Mouse (Mus musculus): Measurements from ENCODE around the gene Ptprd. TPM values are rescaled to one million over a fixed set of nuclear protein-coding genes. Genes with fewer than 3 reads are reported as not detected.

Gene Ptprd
- polyA plus RNA-seq, 1 experiment from 2014 or later = 5.6 TPM

GRCm38 (mm10) chr4:76566006-76566405, 1645.8 kb downstream of the Ptprd start:
- no peak overlapping the region for H3K4me3 ChIP-seq (ENCODE audit: low read depth, low read length)
- H3K9me3 ChIP-seq (ENCODE audit: control insufficient read depth, low read length) = no peaks in the 10 kb centered on the region
- no peak overlapping the region for H3K27ac ChIP-seq (replicated peaks)
- no peak overlapping the region for H3K4me2 ChIP-seq (replicated peaks; ENCODE audit: low read depth)
- H3K4me1 ChIP-seq (replicated peaks; ENCODE audit: control insufficient read depth, insufficient read depth) = no peaks in the 10 kb centered on the region
- H3K36me3 ChIP-seq (ENCODE audit: control insufficient read depth, insufficient read depth, low read length) = no peaks in the 10 kb centered on the region
- TF ChIP-seq EP300 (optimal IDR thresholded peaks at IDR 0.05) (no peak), CTCF (IDR thresholded peaks at IDR 0.05; ENCODE audit: low read depth) (no peak)
- DNase-seq (ENCODE audit: low spot score) = no peak
- H3K27me3 ChIP-seq (ENCODE audit: control insufficient read depth, insufficient read depth, low read length) = no peaks in the 10 kb centered on the region
- no peak for ATAC-seq (ENCODE audit: low FRiP score, low TSS enrichment)
- H3K9ac ChIP-seq (ENCODE audit: low read length) = no peak overlapping the region

- H3K9me3 ChIP-seq (ENCODE audit: control insufficient read depth, low read length) = no peaks in the 10 kb centered on the region
- DNase-seq (ENCODE audit: low spot score) = no peak
- TF ChIP-seq EP300 (optimal IDR thresholded peaks at IDR 0.05) (no peak), CTCF (IDR thresholded peaks at IDR 0.05; ENCODE audit: low read depth) (no peak)
Observed at GRCm38 (mm10) chr4:76541769-76542168, 1670.0 kb downstream of the Ptprd start.

GRCm38 (mm10) chr4:76532926-76533325, 1678.8 kb downstream of the Ptprd start:
- no peaks in the 10 kb centered on the region for H3K27me3 ChIP-seq (ENCODE audit: control insufficient read depth, insufficient read depth, low read length)
- no peak overlapping the region for H3K9ac ChIP-seq (ENCODE audit: low read length)
- H3K4me2 ChIP-seq (replicated peaks; ENCODE audit: low read depth) = no peak overlapping the region
- ATAC-seq (ENCODE audit: low FRiP score, low TSS enrichment) (no peak; the same call in 1 of the 2 replicates), DNase-seq (ENCODE audit: low spot score) (no peak)
- no peaks in the 10 kb centered on the region for H3K36me3 ChIP-seq (ENCODE audit: control insufficient read depth, insufficient read depth, low read length)
- H3K4me1 ChIP-seq (replicated peaks; ENCODE audit: control insufficient read depth, insufficient read depth) = no peaks in the 10 kb centered on the region
- H3K4me3 ChIP-seq (ENCODE audit: low read depth, low read length) = no peak overlapping the region
- 39% methylated on average over 1 of the region's 1 CpGs for WGBS
- no peak overlapping the region for H3K27ac ChIP-seq (replicated peaks)
- TF ChIP-seq CTCF (IDR thresholded peaks at IDR 0.05; ENCODE audit: low read depth) (no peak), EP300 (optimal IDR thresholded peaks at IDR 0.05) (no peak)
- H3K9me3 ChIP-seq (ENCODE audit: control insufficient read depth, low read length) = no peaks in the 10 kb centered on the region

More at GRCm38 (mm10) chr4:76541769-76542168, 1670.0 kb downstream of the Ptprd start:
- no peak overlapping the region for H3K27ac ChIP-seq (replicated peaks)
- no peaks in the 10 kb centered on the region for H3K27me3 ChIP-seq (ENCODE audit: control insufficient read depth, insufficient read depth, low read length)
- no peak overlapping the region for H3K9ac ChIP-seq (ENCODE audit: low read length)
- H3K4me1 ChIP-seq (replicated peaks; ENCODE audit: control insufficient read depth, insufficient read depth) = no peaks in the 10 kb centered on the region
- WGBS = 49% methylated on average over 2 of the region's 2 CpGs
- no peak for ATAC-seq (ENCODE audit: low FRiP score, low TSS enrichment)
- no peak overlapping the region for H3K4me3 ChIP-seq (ENCODE audit: low read depth, low read length)
- no peak overlapping the region for H3K4me2 ChIP-seq (replicated peaks; ENCODE audit: low read depth)
- H3K36me3 ChIP-seq (ENCODE audit: control insufficient read depth, insufficient read depth, low read length) = no peaks in the 10 kb centered on the region

- no peak overlapping the region for H3K27ac ChIP-seq (replicated peaks)
- no peak overlapping the region for H3K4me3 ChIP-seq (ENCODE audit: low read depth, low read length)
- DNase-seq (ENCODE audit: low spot score) = no peak
- TF ChIP-seq EP300 (optimal IDR thresholded peaks at IDR 0.05) (no peak), CTCF (IDR thresholded peaks at IDR 0.05; ENCODE audit: low read depth) (no peak)
- H3K9ac ChIP-seq (ENCODE audit: low read length) = no peak overlapping the region
- ATAC-seq (ENCODE audit: low FRiP score, low TSS enrichment) = no peak
- H3K9me3 ChIP-seq (ENCODE audit: control insufficient read depth, low read length) = no peaks in the 10 kb centered on the region
- H3K27me3 ChIP-seq (ENCODE audit: control insufficient read depth, insufficient read depth, low read length) = no peaks in the 10 kb centered on the region
- no peaks in the 10 kb centered on the region for H3K36me3 ChIP-seq (ENCODE audit: control insufficient read depth, insufficient read depth, low read length)
- H3K4me1 ChIP-seq (replicated peaks; ENCODE audit: control insufficient read depth, insufficient read depth) = no peaks in the 10 kb centered on the region
- no peak overlapping the region for H3K4me2 ChIP-seq (replicated peaks; ENCODE audit: low read depth)
- 71% methylated on average over 3 of the region's 3 CpGs for WGBS
Observed at GRCm38 (mm10) chr4:76525281-76525680, 1686.5 kb downstream of the Ptprd start.

GRCm38 (mm10) chr4:76503279-76503601, 1708.5 kb downstream of the Ptprd start:
- no peaks in the 10 kb centered on the region for H3K36me3 ChIP-seq (ENCODE audit: control insufficient read depth, insufficient read depth, low read length)

GRCm38 (mm10) chr4:76502575-76503278, 1709.0 kb downstream of the Ptprd start:
- no peak for TF ChIP-seq CTCF (IDR thresholded peaks at IDR 0.05; ENCODE audit: low read depth)
- TF ChIP-seq EP300 (optimal IDR thresholded peaks at IDR 0.05) = no peak
- 46% methylated on average over 6 of the region's 6 CpGs for WGBS
- Histone ChIP-seq H3K9me3 (ENCODE audit: control insufficient read depth, low read length) (no peaks in the 10 kb centered on the region), H3K27ac (replicated peaks) (no peak overlapping the region), H3K27me3 (ENCODE audit: control insufficient read depth, insufficient read depth, low read length) (no peaks in the 10 kb centered on the region), H3K4me2 (replicated peaks; ENCODE audit: low read depth) (no peak overlapping the region), H3K4me1 (replicated peaks; ENCODE audit: control insufficient read depth, insufficient read depth) (no peaks in the 10 kb centered on the region), H3K9ac (ENCODE audit: low read length) (no peak overlapping the region), H3K4me3 (ENCODE audit: low read depth, low read length) (no peak overlapping the region), H3K36me3 (ENCODE audit: control insufficient read depth, insufficient read depth, low read length) (no peaks in the 10 kb centered on the region)
- ATAC-seq (ENCODE audit: low FRiP score, low TSS enrichment) (no peak), DNase-seq (ENCODE audit: low spot score) (no peak)

More at GRCm38 (mm10) chr4:76503279-76503601, 1708.5 kb downstream of the Ptprd start:
- H3K4me3 ChIP-seq (ENCODE audit: low read depth, low read length) = no peak overlapping the region
- H3K27ac ChIP-seq (replicated peaks) = no peak overlapping the region
- TF ChIP-seq CTCF (IDR thresholded peaks at IDR 0.05; ENCODE audit: low read depth) (no peak), EP300 (optimal IDR thresholded peaks at IDR 0.05) (no peak)
- H3K9ac ChIP-seq (ENCODE audit: low read length) = no peak overlapping the region
- H3K4me2 ChIP-seq (replicated peaks; ENCODE audit: low read depth) = no peak overlapping the region
- no peaks in the 10 kb centered on the region for H3K27me3 ChIP-seq (ENCODE audit: control insufficient read depth, insufficient read depth, low read length)
- no peaks in the 10 kb centered on the region for H3K9me3 ChIP-seq (ENCODE audit: control insufficient read depth, low read length)
- H3K4me1 ChIP-seq (replicated peaks; ENCODE audit: control insufficient read depth, insufficient read depth) = no peaks in the 10 kb centered on the region
- no peak for DNase-seq (ENCODE audit: low spot score)
- no peak for ATAC-seq (ENCODE audit: low FRiP score, low TSS enrichment)
- WGBS = 29% methylated on average over 3 of the region's 3 CpGs

Measured in stomach, postnatal 0 days (tissue).